Comparison of ENCODE assay signal across 14 mouse cellular contexts in genomic region chr6:41704123-41704522, GRCm38 (mm10). TPM values are rescaled to one million over a fixed set of nuclear protein-coding genes. Genes with fewer than 3 reads are reported as not detected.
DNase-seq lines count a peak whose midpoint lies in the region; ATAC-seq and TF ChIP-seq lines count a peak whose summit lies in the region.
"Had no signal": no experiment of that assay in that cellular context is flagged by ENCODE, and none has a peak within 500 bp of the region (broad histone marks: within the 10 kb centered on the region; RNA-seq: fewer than 3 reads in every experiment).

TSS of gene Kel (minus strand) at chr6:41704339.

- no peaks in the 10 kb centered on the region for H3K36me3 ChIP-seq in lung, embryonic 14.5 days (ENCODE audit: insufficient read depth)
- no peaks in the 10 kb centered on the region for H3K36me3 ChIP-seq in lung, postnatal 0 days (ENCODE audit: insufficient read depth, low read length)
- H3K36me3 ChIP-seq in embryonic facial prominence, embryonic 12.5 days: no peaks in the 10 kb centered on the region
- H3K36me3 ChIP-seq in liver, embryonic 12.5 days: peaks cover 36% of the 10 kb centered on the region
- H3K36me3 ChIP-seq in stomach, embryonic 15.5 days: no peaks in the 10 kb centered on the region
- H3K36me3 ChIP-seq in hindbrain, embryonic 11.5 days (ENCODE audit: control insufficient read depth, insufficient read depth, low read length): no peaks in the 10 kb centered on the region
- H3K36me3 ChIP-seq: hindbrain, embryonic 13.5 days had no signal

- no peaks in the 10 kb centered on the region for H3K27me3 ChIP-seq in lung, embryonic 14.5 days (ENCODE audit: insufficient read depth, low read length)
- no peaks in the 10 kb centered on the region for H3K27me3 ChIP-seq in lung, postnatal 0 days (replicated peaks; ENCODE audit: insufficient read depth, low read length)
- no peaks in the 10 kb centered on the region for H3K27me3 ChIP-seq in embryonic facial prominence, embryonic 12.5 days
- no peaks in the 10 kb centered on the region for H3K27me3 ChIP-seq in liver, embryonic 12.5 days (replicated peaks)
- no peaks in the 10 kb centered on the region for H3K27me3 ChIP-seq in stomach, embryonic 15.5 days (replicated peaks)
- H3K27me3 ChIP-seq in hindbrain, embryonic 11.5 days (ENCODE audit: control insufficient read depth, insufficient read depth, low read length): no peaks in the 10 kb centered on the region
- H3K27me3 ChIP-seq: hindbrain, embryonic 13.5 days had no signal

- peak within 1 kb of the TSS; percentile 10; the same call in 1 of the 2 replicates for H3K4me3 ChIP-seq in lung, embryonic 14.5 days (ENCODE audit: low read depth, low read length)
- no peak within 1 kb of the TSS for H3K4me3 ChIP-seq in lung, postnatal 0 days (ENCODE audit: low read depth, low read length)
- no peak within 1 kb of the TSS for H3K4me3 ChIP-seq in embryonic facial prominence, embryonic 12.5 days
- peak within 1 kb of the TSS; percentile 73 for H3K4me3 ChIP-seq in liver, embryonic 12.5 days
- H3K4me3 ChIP-seq in stomach, embryonic 15.5 days (replicated peaks): no peak within 1 kb of the TSS
- no peak within 1 kb of the TSS for H3K4me3 ChIP-seq in hindbrain, embryonic 11.5 days (ENCODE audit: low read depth, low read length)
- H3K4me3 ChIP-seq: hindbrain, embryonic 13.5 days had no signal

- H3K9ac ChIP-seq in lung, embryonic 14.5 days: no peak within 1 kb of the TSS; the same call in 1 of the 2 replicates
- H3K9ac ChIP-seq in lung, postnatal 0 days (replicated peaks; ENCODE audit: low read depth): no peak within 1 kb of the TSS
- H3K9ac ChIP-seq in embryonic facial prominence, embryonic 12.5 days: no peak within 1 kb of the TSS
- peak within 1 kb of the TSS; percentile 94 for H3K9ac ChIP-seq in liver, embryonic 12.5 days
- H3K9ac ChIP-seq in stomach, embryonic 15.5 days: no peak within 1 kb of the TSS
- H3K9ac ChIP-seq in hindbrain, embryonic 11.5 days (ENCODE audit: low read depth, low read length): no peak within 1 kb of the TSS
- H3K9ac ChIP-seq: hindbrain, embryonic 13.5 days had no signal

- no peak within 1 kb of the TSS; the same call in 1 of the 2 replicates for H3K4me2 ChIP-seq in lung, embryonic 14.5 days
- no peak within 1 kb of the TSS for H3K4me2 ChIP-seq in lung, postnatal 0 days (replicated peaks; ENCODE audit: low read depth, low read length)
- no peak within 1 kb of the TSS for H3K4me2 ChIP-seq in embryonic facial prominence, embryonic 12.5 days (replicated peaks)
- peak within 1 kb of the TSS; percentile 78 for H3K4me2 ChIP-seq in liver, embryonic 12.5 days
- no peak within 1 kb of the TSS for H3K4me2 ChIP-seq in stomach, embryonic 15.5 days
- no peak within 1 kb of the TSS for H3K4me2 ChIP-seq in hindbrain, embryonic 11.5 days (replicated peaks; ENCODE audit: low read depth, low read length)
- H3K4me2 ChIP-seq: hindbrain, embryonic 13.5 days had no signal

- WGBS in lung, embryonic 14.5 days: 17% methylated on average over 1 of the region's 1 CpGs
- 35% methylated on average over 1 of the region's 1 CpGs for WGBS in lung, postnatal 0 days
- 48% methylated on average over 1 of the region's 1 CpGs for WGBS in embryonic facial prominence, embryonic 12.5 days
- WGBS in liver, embryonic 12.5 days (ENCODE audit: insufficient replicate concordance): 12% methylated on average over 1 of the region's 1 CpGs
- 19% methylated on average over 1 of the region's 1 CpGs for WGBS in stomach, embryonic 15.5 days
- WGBS in hindbrain, embryonic 11.5 days: 50% methylated on average over 1 of the region's 1 CpGs

- ATAC-seq in lung, embryonic 14.5 days (ENCODE audit: insufficient read depth): no peak
- no peak for ATAC-seq in lung, postnatal 0 days
- no peak for ATAC-seq in embryonic facial prominence, embryonic 12.5 days (ENCODE audit: insufficient number of reproducible peaks, insufficient read depth, low FRiP score, low TSS enrichment)
- ATAC-seq in liver, embryonic 12.5 days: peak; percentile 82
- peak; percentile 90 for ATAC-seq in stomach, embryonic 15.5 days (ENCODE audit: insufficient read depth, low FRiP score, low read depth)
- no peak for ATAC-seq in hindbrain, embryonic 11.5 days (ENCODE audit: low FRiP score)

- peak within 1 kb of the TSS; percentile 33; the same call in 1 of the 2 replicates for H3K27ac ChIP-seq in lung, embryonic 14.5 days (ENCODE audit: low read depth)
- no peak within 1 kb of the TSS for H3K27ac ChIP-seq in lung, postnatal 0 days (ENCODE audit: low read length)
- H3K27ac ChIP-seq in embryonic facial prominence, embryonic 12.5 days: no peak within 1 kb of the TSS
- peak within 1 kb of the TSS; percentile 98 for H3K27ac ChIP-seq in liver, embryonic 12.5 days
- H3K27ac ChIP-seq in stomach, embryonic 15.5 days: no peak within 1 kb of the TSS
- H3K27ac ChIP-seq in hindbrain, embryonic 11.5 days (ENCODE audit: low read depth, low read length): no peak within 1 kb of the TSS
- H3K27ac ChIP-seq: hindbrain, embryonic 13.5 days had no signal

- DNase-seq in lung, embryonic 14.5 days: no peak
- DNase-seq in lung, postnatal 0 days (ENCODE audit: low spot score): no peak
- no peak for DNase-seq in layer of hippocampus, adult 18-20 months (ENCODE audit: low spot score in 2 of 2)
- DNase-seq in hindbrain, embryonic 11.5 days (ENCODE audit: low spot score): no peak
- DNase-seq: adrenal gland, adult 8-10 months; cerebellum, adult 2 months; kidney, postnatal 36 days; thymus, adult 18-20 months had no signal

- no peaks in the 10 kb centered on the region for H3K9me3 ChIP-seq in lung, embryonic 14.5 days (ENCODE audit: low read depth, low read length)
- H3K9me3 ChIP-seq in lung, postnatal 0 days (ENCODE audit: low read length): no peaks in the 10 kb centered on the region
- no peaks in the 10 kb centered on the region for H3K9me3 ChIP-seq in embryonic facial prominence, embryonic 12.5 days
- no peaks in the 10 kb centered on the region for H3K9me3 ChIP-seq in liver, embryonic 12.5 days (replicated peaks)
- H3K9me3 ChIP-seq in stomach, embryonic 15.5 days: no peaks in the 10 kb centered on the region
- no peaks in the 10 kb centered on the region for H3K9me3 ChIP-seq in hindbrain, embryonic 11.5 days (ENCODE audit: control insufficient read depth, low read length)
- H3K9me3 ChIP-seq: hindbrain, embryonic 13.5 days had no signal

- no peak for TF ChIP-seq CTCF in lung, embryonic 14.5 days (IDR thresholded peaks at IDR 0.05; ENCODE audit: low read depth)
- TF ChIP-seq CTCF in lung, postnatal 0 days (IDR thresholded peaks at IDR 0.05): no peak

- TF ChIP-seq EP300 in lung, postnatal 0 days (IDR thresholded peaks at IDR 0.05): no peak

- H3K4me1 ChIP-seq in lung, embryonic 14.5 days (ENCODE audit: insufficient read depth): no peaks in the 10 kb centered on the region
- no peaks in the 10 kb centered on the region for H3K4me1 ChIP-seq in lung, postnatal 0 days (ENCODE audit: insufficient read depth, low read depth, low read length)
- H3K4me1 ChIP-seq in embryonic facial prominence, embryonic 12.5 days: no peaks in the 10 kb centered on the region
- peaks cover 52% of the 10 kb centered on the region for H3K4me1 ChIP-seq in liver, embryonic 12.5 days
- no peaks in the 10 kb centered on the region for H3K4me1 ChIP-seq in stomach, embryonic 15.5 days
- H3K4me1 ChIP-seq in hindbrain, embryonic 11.5 days (replicated peaks; ENCODE audit: control insufficient read depth, insufficient read depth, low read length): no peaks in the 10 kb centered on the region
- H3K4me1 ChIP-seq: hindbrain, embryonic 13.5 days had no signal

RNA-seq across cellular contexts. Expression of gene Kel, which starts in this region (rescaled TPM):
- polyA plus RNA-seq in lung, embryonic 14.5 days (2014; fragmentation: Nextera tagmentation; extraction: Ambion mirVana): 0.41 and 1.8 TPM in 2 replicates
- polyA plus RNA-seq in lung, postnatal 0 days (2015; fragmentation: Nextera tagmentation; extraction: Ambion mirVana): 1.1 and 1.6 TPM in 2 replicates
- 7.4 and 11.1 TPM in 2 replicates for polyA plus RNA-seq in embryonic facial prominence, embryonic 12.5 days (2016; fragmentation: Nextera tagmentation; extraction: Ambion mirVana)
- polyA plus RNA-seq in liver, embryonic 12.5 days (2016; fragmentation: Nextera tagmentation; extraction: Ambion mirVana): 275 and 280 TPM in 2 replicates
- 9.4 and 21.7 TPM in 2 replicates for polyA plus RNA-seq in stomach, embryonic 15.5 days (2015; fragmentation: Nextera tagmentation; extraction: Ambion mirVana)
- not detected for total RNA-seq in layer of hippocampus, adult 18-20 months (2021)
- polyA plus RNA-seq in hindbrain, embryonic 11.5 days (2014; fragmentation: Nextera tagmentation; extraction: Ambion mirVana): 9.2 and 10.0 TPM in 2 replicates
- total RNA-seq: adrenal gland, adult 8-10 months; gastrocnemius, adult 8-10 months; left cerebral cortex, postnatal 10 days had no signal
- polyA plus RNA-seq: cerebellum, adult 2 months had no signal

Comparison
In these comparisons a context has a peak if more than half of its experiments do, and no peak if none do; other contexts are left out.
1. RNA of gene Kel (polyA plus RNA-seq): 275 to 280 TPM in liver, embryonic 12.5 days; 9.4 to 21.7 TPM in stomach, embryonic 15.5 days, 7.4 to 11.1 TPM in embryonic facial prominence, embryonic 12.5 days, 9.2 to 10.0 TPM in hindbrain, embryonic 11.5 days, 0.41 to 1.8 TPM in lung, embryonic 14.5 days and 1.1 to 1.6 TPM in lung, postnatal 0 days; every median in the first group is over 10 times any median in the second.
2. H3K27ac ChIP-seq: peak in lung, embryonic 14.5 days (single experiment) and liver, embryonic 12.5 days (single experiment); none in lung, postnatal 0 days (single experiment), embryonic facial prominence, embryonic 12.5 days (single experiment), stomach, embryonic 15.5 days (single experiment) and hindbrain, embryonic 11.5 days (single experiment).
3. H3K4me3 ChIP-seq: peak in lung, embryonic 14.5 days (single experiment) and liver, embryonic 12.5 days (single experiment); none in lung, postnatal 0 days (single experiment), embryonic facial prominence, embryonic 12.5 days (single experiment), stomach, embryonic 15.5 days (single experiment) and hindbrain, embryonic 11.5 days (single experiment).
4. ATAC-seq: peak in liver, embryonic 12.5 days (single experiment) and stomach, embryonic 15.5 days (single experiment); none in lung, embryonic 14.5 days (single experiment), lung, postnatal 0 days (single experiment), embryonic facial prominence, embryonic 12.5 days (single experiment) and hindbrain, embryonic 11.5 days (single experiment).